Mouse (Mus musculus) liver, embryonic 14.5 days (tissue): ENCODE measurements around the gene Tnnt3.

ENCODE experiments used
- CTCF ChIP-seq: IDR thresholded peaks from 2 replicates; pipeline ENCODE4 v1.5.1; 2016; ENCODE audit warnings: antibody characterized with exemption, low read depth, control low read depth
- EP300 ChIP-seq: IDR thresholded peaks from 2 replicates; pipeline ENCODE4 v1.6.1; 2016; ENCODE audit warnings: antibody characterized with exemption, low read depth

DNA sequence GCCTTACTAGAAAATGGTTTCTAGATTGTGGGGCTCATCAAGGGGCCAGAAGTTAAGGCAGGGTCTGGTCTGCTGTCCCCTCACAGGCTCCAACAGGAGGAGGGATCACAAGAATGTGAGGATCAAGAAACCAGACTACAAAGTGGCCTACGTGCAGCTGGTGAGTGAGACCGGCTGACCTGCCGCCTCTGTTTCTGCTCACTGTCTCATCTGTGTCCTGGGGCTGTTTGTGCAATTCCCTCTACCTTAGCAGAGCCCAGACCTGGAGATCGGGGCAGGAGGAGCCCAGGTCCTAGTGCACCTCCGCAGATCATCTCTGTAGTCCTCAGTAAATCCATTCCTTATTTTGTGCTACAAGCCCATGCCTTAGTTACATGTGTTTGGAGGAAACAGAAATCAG lies 38.5 kb downstream of the Tnnt3 start:
- TF ChIP-seq CTCF (no peak), EP300 (no peak)
